Mouse (Mus musculus) thymus, adult 2 months (tissue): ENCODE measurements around the gene Cdv3. TPM values are rescaled to one million over a fixed set of nuclear protein-coding genes. Genes with fewer than 3 reads are reported as not detected.

Experiments
- DNase-seq: peaks from one replicate; pipeline ENCODE4 v3.0.0; 2021
- H3K27ac ChIP-seq: fragments of 200-500 bp; 2 replicates; pipeline ENCODE4 v1.5.1; 2012; ENCODE audit warnings: low read length, control low read depth; ENCODE audit not compliant: control insufficient read depth, insufficient read depth
- H3K27me3 ChIP-seq: fragments of 200-500 bp; 2 replicates; pipeline ENCODE4 v1.6.1; 2012; ENCODE audit warnings: mild to moderate bottlenecking, low read length, moderate library complexity, mixed read lengths; ENCODE audit not compliant: control insufficient read depth, insufficient read depth
- H3K36me3 ChIP-seq: fragments of 200-500 bp; 2 replicates; pipeline ENCODE4 v1.6.1; 2012; ENCODE audit warnings: mild to moderate bottlenecking, low read length, moderate library complexity; ENCODE audit not compliant: control insufficient read depth, insufficient read depth
- H3K4me1 ChIP-seq: fragments of 200-500 bp; replicated peaks from 2 replicates; pipeline ENCODE4 v1.6.1; 2012; ENCODE audit warnings: low read length; ENCODE audit not compliant: control insufficient read depth, insufficient read depth
- H3K4me3 ChIP-seq: fragments of 200-500 bp; 2 replicates; pipeline ENCODE4 v1.5.1; 2012; ENCODE audit warnings: mild to moderate bottlenecking, low read length, control low read depth, moderate library complexity; ENCODE audit not compliant: control insufficient read depth, insufficient read depth
- CTCF ChIP-seq: fragments of 200-500 bp; IDR thresholded peaks from 2 replicates; pipeline ENCODE4 v1.5.1; 2012; ENCODE audit warnings: mild to moderate bottlenecking, control low read depth, low read length, moderate library complexity, borderline replicate concordance; ENCODE audit not compliant: control insufficient read depth, poor library complexity, insufficient read depth; ENCODE audit errors: extremely low read depth
- POLR2A ChIP-seq: fragments of 200-500 bp; IDR thresholded peaks from 2 replicates; pipeline ENCODE4 v1.6.1; 2012; ENCODE audit warnings: mild to moderate bottlenecking, low read length, control low read depth, moderate library complexity; ENCODE audit not compliant: control insufficient read depth, poor library complexity, insufficient read depth; ENCODE audit errors: extremely low read depth
- WGBS: fragments of 180-500 bp; shearing (Covaris S2); methylation state at CpG from one replicate; pipeline ENCODE4 v1.1.7; 2018; 5-methylcytosine and 5-hydroxymethylcytosine counted together
- polyA plus RNA-seq: library from polyadenylated mRNA; depleted of rRNA; stranded (reverse); fragments of >200 nt; gene quantifications from 2 replicates; pipeline ENCODE4 v1.2.3, GENCODE M21; 2012

Gene Cdv3
- polyA plus RNA-seq, 1 experiment = 74.9 TPM

GRCm38 (mm10) chr9:103372271-103373010, 6.8 kb upstream of the Cdv3 start:
- no peaks in the 10 kb centered on the region for H3K27me3 ChIP-seq
- TF ChIP-seq POLR2A = no peak
- TF ChIP-seq CTCF = no peak
- peaks cover 12% of the 10 kb centered on the region for H3K4me1 ChIP-seq
- H3K4me3 ChIP-seq = no peak overlapping the region
- no peaks in the 10 kb centered on the region for H3K36me3 ChIP-seq
- 87% methylated on average over 5 of the region's 5 CpGs for WGBS
- no peak for DNase-seq
- H3K27ac ChIP-seq = no peak overlapping the region

- H3K27ac ChIP-seq = no peak overlapping the region
- WGBS = 96% methylated on average over 4 of the region's 4 CpGs
Measured at GRCm38 (mm10) chr9:103369951-103370350, 4.3 kb upstream of the Cdv3 start.

GRCm38 (mm10) chr9:103366356-103366755, 716 bp upstream of the Cdv3 start:
- peak overlapping the region; percentile 25; the same call in 1 of the 2 replicates for H3K27ac ChIP-seq
- WGBS = 47% methylated on average over 9 of the region's 9 CpGs

More at GRCm38 (mm10) chr9:103369951-103370350, 4.3 kb upstream of the Cdv3 start:
- DNase-seq = no peak
- TF ChIP-seq POLR2A (no peak), CTCF (no peak)
- peaks cover 11% of the 10 kb centered on the region for H3K4me1 ChIP-seq
- no peak overlapping the region for H3K4me3 ChIP-seq
- H3K36me3 ChIP-seq = no peaks in the 10 kb centered on the region
- H3K27me3 ChIP-seq = no peaks in the 10 kb centered on the region

GRCm38 (mm10) chr9:103364601-103365289, 895 bp downstream of the Cdv3 start:
- TF ChIP-seq POLR2A (no peak), CTCF (no peak)
- WGBS = 4% methylated on average over 94 of the region's 94 CpGs
- DNase-seq = peak; percentile 50
- peaks cover 7% of the 10 kb centered on the region for H3K4me1 ChIP-seq
- H3K27me3 ChIP-seq = no peaks in the 10 kb centered on the region
- peaks cover 14% of the 10 kb centered on the region; the same call in 1 of the 2 replicates for H3K36me3 ChIP-seq
- peak overlapping the region; percentile 75 for H3K4me3 ChIP-seq
- peak overlapping the region; percentile 29 for H3K27ac ChIP-seq

More at GRCm38 (mm10) chr9:103366356-103366755, 716 bp upstream of the Cdv3 start:
- TF ChIP-seq POLR2A (no peak), CTCF (no peak)
- no peak for DNase-seq
- Histone ChIP-seq H3K27me3 (no peaks in the 10 kb centered on the region), H3K4me1 (peaks cover 11% of the 10 kb centered on the region), H3K36me3 (peaks cover 5% of the 10 kb centered on the region; the same call in 1 of the 2 replicates), H3K4me3 (no peak overlapping the region)

GRCm38 (mm10) chr9:103363730-103364417, 1.8 kb downstream of the Cdv3 start:
- WGBS = under 1% methylated on average over 21 of the region's 21 CpGs
- TF ChIP-seq CTCF (no peak), POLR2A (no peak)
- Histone ChIP-seq H3K36me3 (peaks cover 23% of the 10 kb centered on the region), H3K27ac (no peak overlapping the region), H3K4me3 (peak overlapping the region; percentile 75), H3K4me1 (peaks cover 7% of the 10 kb centered on the region), H3K27me3 (no peaks in the 10 kb centered on the region)
- DNase-seq = peak; percentile 22

- 23% methylated on average over 6 of the region's 6 CpGs for WGBS
- peaks cover 30% of the 10 kb centered on the region for H3K36me3 ChIP-seq
- peaks cover 7% of the 10 kb centered on the region for H3K4me1 ChIP-seq
- TF ChIP-seq CTCF (no peak), POLR2A (no peak)
- H3K27ac ChIP-seq = no peak overlapping the region
- H3K4me3 ChIP-seq = no peak overlapping the region
- H3K27me3 ChIP-seq = no peaks in the 10 kb centered on the region
- no peak for DNase-seq
Measured at GRCm38 (mm10) chr9:103363088-103363487, 2.6 kb downstream of the Cdv3 start.
